Mouse (Mus musculus): ENCODE measurements at regions not wholly inside any gene's neighbourhood (a gene's known extent, or its start where the extent isn't known, plus 50 kb on each side); places are given as distances from the start of the nearest gene placed in this dataset.

- Histone ChIP-seq H3K79me2 (ENCODE audit: control insufficient read depth, insufficient read depth, low read length) (no peaks in the 10 kb centered on the region), H3K27ac (replicated peaks; ENCODE audit: insufficient read depth, low read depth, low read length) (no peak overlapping the region), H3K36me3 (ENCODE audit: control insufficient read depth, insufficient read depth, low read length) (no peaks in the 10 kb centered on the region), H3K4me3 (ENCODE audit: insufficient read depth, low read depth, low read length) (no peak overlapping the region), H3K4me1 (ENCODE audit: control insufficient read depth, insufficient read depth, low read length) (peaks cover 5% of the 10 kb centered on the region; the same call in 1 of the 2 replicates), H3K9ac (ENCODE audit: low read depth, low read length) (no peak overlapping the region), H3K27me3 (ENCODE audit: control insufficient read depth, insufficient read depth, low read length) (no peaks in the 10 kb centered on the region)
- no peak for DNase-seq (ENCODE audit: extremely low read depth, low read depth, low spot score)
- 68% methylated on average over 7 of the region's 7 CpGs for WGBS
- no peak for TF ChIP-seq CTCF (IDR thresholded peaks at IDR 0.05; ENCODE audit: low read depth, low read length)
- TF ChIP-seq POLR2A (IDR thresholded peaks at IDR 0.05; ENCODE audit: extremely low read depth, insufficient read depth, low read length), result no peak
Observed at GRCm38 (mm10) chr3:58123396-58124077, 275.7 kb upstream of the Pfn2 start.

DNA sequence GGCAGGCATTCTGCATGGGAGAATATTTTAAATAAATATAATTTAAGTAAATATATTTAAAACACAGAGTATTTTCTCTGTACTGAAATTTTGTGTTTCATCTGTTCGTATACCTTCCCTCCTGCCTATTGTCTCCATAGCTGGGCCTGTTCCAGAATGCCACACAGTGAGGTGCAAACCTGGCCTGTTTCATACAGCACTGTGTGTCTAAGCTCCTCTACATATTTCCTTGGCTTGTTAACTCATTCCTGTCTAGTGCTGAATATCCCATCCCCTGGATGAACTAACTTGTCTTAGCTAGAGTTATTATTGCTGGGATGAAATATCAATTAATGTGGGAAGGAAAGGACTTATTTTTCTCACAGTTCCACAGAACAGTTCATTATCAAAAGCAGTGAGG lies 277.0 kb upstream of the Pfn2 start:
- Histone ChIP-seq H3K4me1 (ENCODE audit: control insufficient read depth, insufficient read depth, low read length) (peaks cover 5% of the 10 kb centered on the region; the same call in 1 of the 2 replicates), H3K36me3 (ENCODE audit: control insufficient read depth, insufficient read depth, low read length) (no peaks in the 10 kb centered on the region), H3K4me3 (ENCODE audit: insufficient read depth, low read depth, low read length) (no peak overlapping the region), H3K9ac (ENCODE audit: low read depth, low read length) (no peak overlapping the region), H3K27me3 (ENCODE audit: control insufficient read depth, insufficient read depth, low read length) (no peaks in the 10 kb centered on the region), H3K79me2 (ENCODE audit: control insufficient read depth, insufficient read depth, low read length) (no peaks in the 10 kb centered on the region), H3K27ac (replicated peaks; ENCODE audit: insufficient read depth, low read depth, low read length) (no peak overlapping the region)
- TF ChIP-seq CTCF (IDR thresholded peaks at IDR 0.05; ENCODE audit: low read depth, low read length), result no peak
- no peak for TF ChIP-seq POLR2A (IDR thresholded peaks at IDR 0.05; ENCODE audit: extremely low read depth, insufficient read depth, low read length)
- no peak for DNase-seq (ENCODE audit: extremely low read depth, low read depth, low spot score)
- WGBS, result 75% methylated on average over 1 of the region's 1 CpGs

- Histone ChIP-seq H3K27ac (replicated peaks; ENCODE audit: insufficient read depth, low read depth, low read length) (no peak overlapping the region), H3K27me3 (ENCODE audit: control insufficient read depth, insufficient read depth, low read length) (no peaks in the 10 kb centered on the region), H3K79me2 (ENCODE audit: control insufficient read depth, insufficient read depth, low read length) (no peaks in the 10 kb centered on the region), H3K9ac (ENCODE audit: low read depth, low read length) (no peak overlapping the region), H3K4me3 (ENCODE audit: insufficient read depth, low read depth, low read length) (no peak overlapping the region), H3K36me3 (ENCODE audit: control insufficient read depth, insufficient read depth, low read length) (no peaks in the 10 kb centered on the region), H3K4me1 (ENCODE audit: control insufficient read depth, insufficient read depth, low read length) (peaks cover 4% of the 10 kb centered on the region; the same call in 1 of the 2 replicates)
- no peak for TF ChIP-seq CTCF (IDR thresholded peaks at IDR 0.05; ENCODE audit: low read depth, low read length)
- no peak for TF ChIP-seq POLR2A (IDR thresholded peaks at IDR 0.05; ENCODE audit: extremely low read depth, insufficient read depth, low read length)
- peak; percentile 12 for DNase-seq (ENCODE audit: extremely low read depth, low read depth, low spot score)
Observed at GRCm38 (mm10) chr3:58126996-58127395, 279.1 kb upstream of the Pfn2 start.

- no peak overlapping the region for H3K9ac ChIP-seq (ENCODE audit: low read depth, low read length)
- DNase-seq (ENCODE audit: extremely low read depth, low read depth, low spot score), result no peak
- no peaks in the 10 kb centered on the region for H3K79me2 ChIP-seq (ENCODE audit: control insufficient read depth, insufficient read depth, low read length)
- WGBS, result 89% methylated on average over 8 of the region's 8 CpGs
- H3K36me3 ChIP-seq (ENCODE audit: control insufficient read depth, insufficient read depth, low read length), result no peaks in the 10 kb centered on the region
- H3K4me1 ChIP-seq (ENCODE audit: control insufficient read depth, insufficient read depth, low read length), result no peaks in the 10 kb centered on the region
- no peak overlapping the region for H3K27ac ChIP-seq (replicated peaks; ENCODE audit: insufficient read depth, low read depth, low read length)
- no peak overlapping the region for H3K4me3 ChIP-seq (ENCODE audit: insufficient read depth, low read depth, low read length)
- no peaks in the 10 kb centered on the region for H3K27me3 ChIP-seq (ENCODE audit: control insufficient read depth, insufficient read depth, low read length)
- TF ChIP-seq POLR2A (IDR thresholded peaks at IDR 0.05; ENCODE audit: extremely low read depth, insufficient read depth, low read length), result no peak
- TF ChIP-seq CTCF (IDR thresholded peaks at IDR 0.05; ENCODE audit: low read depth, low read length), result no peak
Observed at GRCm38 (mm10) chr3:58128059-58128458, 280.2 kb upstream of the Pfn2 start.

GRCm38 (mm10) chr3:58129358-58129903 lies 281.6 kb upstream of the Pfn2 start:
- H3K27me3 ChIP-seq (ENCODE audit: control insufficient read depth, insufficient read depth, low read length), result no peaks in the 10 kb centered on the region
- TF ChIP-seq POLR2A (IDR thresholded peaks at IDR 0.05; ENCODE audit: extremely low read depth, insufficient read depth, low read length) (no peak), CTCF (IDR thresholded peaks at IDR 0.05; ENCODE audit: low read depth, low read length) (no peak)
- no peaks in the 10 kb centered on the region for H3K36me3 ChIP-seq (ENCODE audit: control insufficient read depth, insufficient read depth, low read length)
- H3K4me1 ChIP-seq (ENCODE audit: control insufficient read depth, insufficient read depth, low read length), result no peaks in the 10 kb centered on the region
- no peak overlapping the region for H3K9ac ChIP-seq (ENCODE audit: low read depth, low read length)
- no peak overlapping the region for H3K4me3 ChIP-seq (ENCODE audit: insufficient read depth, low read depth, low read length)
- 66% methylated on average over 6 of the region's 6 CpGs for WGBS
- no peaks in the 10 kb centered on the region for H3K79me2 ChIP-seq (ENCODE audit: control insufficient read depth, insufficient read depth, low read length)
- H3K27ac ChIP-seq (replicated peaks; ENCODE audit: insufficient read depth, low read depth, low read length), result no peak overlapping the region
- DNase-seq (ENCODE audit: extremely low read depth, low read depth, low spot score), result no peak

Measured in liver, adult 2 months (tissue).